Mouse (Mus musculus) E14TG2a.4 (cell line): ENCODE data around the gene Zfpm1.

Source experiments
- H3K27me3 ChIP-seq: 2 replicates; pipeline ENCODE4 v1.6.1; 2014; ENCODE audit warnings: low read length, control low read depth; ENCODE audit not compliant: insufficient read depth
- H3K36me3 ChIP-seq: 2 replicates; pipeline ENCODE4 v1.6.1; 2014; ENCODE audit warnings: low read length, control low read depth; ENCODE audit not compliant: insufficient read depth
- H3K4me1 ChIP-seq: replicated peaks from 2 replicates; pipeline ENCODE4 v1.6.1; 2014; ENCODE audit warnings: low read depth, low read length, control low read depth
- H3K4me3 ChIP-seq: replicated peaks from 2 replicates; pipeline ENCODE4 v1.5.1; 2014; ENCODE audit warnings: mild to moderate bottlenecking, low read length
- H3K9me3 ChIP-seq: 2 replicates; pipeline ENCODE4 v1.6.1; 2014; ENCODE audit warnings: low read length, control low read depth
- CTCF ChIP-seq: conservative IDR thresholded peaks from 2 replicates; pipeline ENCODE4 v1.5.1; 2014; ENCODE audit warnings: low read length
- NANOG ChIP-seq: IDR thresholded peaks from 2 replicates; pipeline ENCODE4 v1.6.1; 2014; ENCODE audit warnings: borderline replicate concordance, low read length, mixed read lengths
- POU5F1 ChIP-seq: IDR thresholded peaks from 2 replicates; pipeline ENCODE4 v1.6.1; 2014; ENCODE audit warnings: low read length, borderline replicate concordance

The Zfpm1 gene

DNA sequence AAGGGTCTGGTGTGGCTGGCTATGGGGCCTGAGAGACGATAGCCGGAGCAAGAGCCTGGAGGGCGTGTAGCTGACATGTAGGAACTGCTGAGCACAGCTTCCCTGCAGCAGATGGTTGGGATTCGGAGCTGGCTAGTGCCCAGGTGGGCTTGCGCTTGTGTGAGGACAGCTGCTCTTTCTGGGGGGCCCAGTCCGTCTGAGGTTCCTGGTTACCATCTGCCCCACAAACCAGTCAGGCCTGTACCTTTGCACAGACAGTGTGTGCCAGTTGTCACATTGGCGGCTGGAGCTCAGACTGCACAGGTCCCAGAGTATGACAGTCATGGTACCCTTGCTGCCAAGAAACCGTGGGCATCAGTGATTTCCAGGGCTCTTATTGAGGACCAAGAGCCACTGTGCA is 25.9 kb downstream of the Zfpm1 start:
- TF ChIP-seq POU5F1 = no peak
- no peak for TF ChIP-seq NANOG
- TF ChIP-seq CTCF = no peak
- Histone ChIP-seq H3K4me3 (no peak overlapping the region), H3K9me3 (no peaks in the 10 kb centered on the region), H3K4me1 (peaks cover 41% of the 10 kb centered on the region), H3K27me3 (no peaks in the 10 kb centered on the region), H3K36me3 (peaks cover 5% of the 10 kb centered on the region; the same call in 1 of the 2 replicates)

DNA sequence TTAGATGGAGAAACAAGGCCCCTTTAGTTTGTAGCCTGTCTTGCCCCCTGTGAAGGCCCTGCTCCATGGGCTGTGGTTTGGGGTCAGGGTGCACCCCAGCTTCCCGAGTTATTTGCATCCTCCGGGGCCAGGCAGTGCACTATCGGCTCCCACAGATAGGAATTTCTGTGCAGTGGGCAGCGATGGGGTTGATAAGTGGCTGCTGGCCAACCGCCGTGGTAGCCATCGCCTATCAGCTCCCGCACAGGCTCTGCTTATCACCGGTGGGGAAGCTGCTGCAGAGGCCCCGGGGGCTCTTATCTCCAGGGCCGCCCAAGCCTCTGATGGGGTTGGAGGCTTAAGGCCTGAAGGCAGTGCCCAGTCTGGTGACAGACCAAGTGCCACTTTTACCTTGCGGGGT is 27.3 kb downstream of the Zfpm1 start:
- Histone ChIP-seq H3K36me3 (peaks cover 5% of the 10 kb centered on the region; the same call in 1 of the 2 replicates), H3K9me3 (no peaks in the 10 kb centered on the region), H3K27me3 (no peaks in the 10 kb centered on the region), H3K4me3 (no peak overlapping the region), H3K4me1 (peaks cover 45% of the 10 kb centered on the region)
- TF ChIP-seq CTCF = no peak

DNA sequence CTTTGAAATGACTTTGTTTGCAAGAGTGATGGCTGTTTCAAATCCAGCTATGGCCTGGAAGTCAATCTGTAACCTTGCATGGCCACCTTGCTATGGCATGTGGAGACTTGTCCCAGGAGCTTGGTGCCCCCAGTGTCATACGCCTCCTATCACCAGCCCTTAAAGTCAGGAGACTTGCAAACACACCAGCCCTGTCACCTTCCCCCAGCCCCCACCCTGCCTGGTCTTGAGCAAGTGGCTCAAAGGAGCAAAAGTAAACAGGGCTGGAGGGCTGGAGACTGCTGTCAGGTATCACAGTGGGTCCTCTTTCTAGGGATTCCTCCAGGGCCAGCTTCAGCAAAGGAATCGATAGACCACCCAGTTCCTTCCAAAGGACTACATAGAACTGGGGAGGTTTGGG is 29.2 kb downstream of the Zfpm1 start:
- no peaks in the 10 kb centered on the region for H3K9me3 ChIP-seq
- no peaks in the 10 kb centered on the region for H3K27me3 ChIP-seq
- TF ChIP-seq POU5F1 = no peak
- no peak for TF ChIP-seq NANOG
- TF ChIP-seq CTCF = no peak
- peaks cover 5% of the 10 kb centered on the region; the same call in 1 of the 2 replicates for H3K36me3 ChIP-seq
- peaks cover 57% of the 10 kb centered on the region for H3K4me1 ChIP-seq
- H3K4me3 ChIP-seq = no peak overlapping the region

DNA sequence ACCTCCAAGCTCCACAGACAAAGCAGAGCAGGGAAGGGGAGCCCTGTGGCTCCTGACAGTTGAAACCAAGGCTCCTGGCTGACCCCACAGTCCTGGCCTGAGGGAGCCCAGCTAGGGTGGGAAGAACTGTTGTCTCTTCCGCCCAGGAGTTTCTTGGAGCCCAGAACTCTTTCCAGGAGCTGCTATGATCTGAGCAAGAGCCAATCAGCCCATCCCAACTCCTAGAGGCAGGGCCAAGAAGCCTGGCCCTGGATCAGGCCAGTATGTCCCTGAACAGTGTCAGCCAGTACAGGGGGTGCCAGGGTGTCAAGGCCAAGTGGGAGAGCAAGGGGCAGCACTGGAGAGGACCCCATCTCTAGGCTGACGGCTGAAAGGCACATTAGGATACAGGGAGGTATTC is 30.6 kb downstream of the Zfpm1 start:
- TF ChIP-seq POU5F1 = no peak
- TF ChIP-seq CTCF = no peak
- TF ChIP-seq NANOG = no peak
- no peaks in the 10 kb centered on the region for H3K9me3 ChIP-seq

DNA sequence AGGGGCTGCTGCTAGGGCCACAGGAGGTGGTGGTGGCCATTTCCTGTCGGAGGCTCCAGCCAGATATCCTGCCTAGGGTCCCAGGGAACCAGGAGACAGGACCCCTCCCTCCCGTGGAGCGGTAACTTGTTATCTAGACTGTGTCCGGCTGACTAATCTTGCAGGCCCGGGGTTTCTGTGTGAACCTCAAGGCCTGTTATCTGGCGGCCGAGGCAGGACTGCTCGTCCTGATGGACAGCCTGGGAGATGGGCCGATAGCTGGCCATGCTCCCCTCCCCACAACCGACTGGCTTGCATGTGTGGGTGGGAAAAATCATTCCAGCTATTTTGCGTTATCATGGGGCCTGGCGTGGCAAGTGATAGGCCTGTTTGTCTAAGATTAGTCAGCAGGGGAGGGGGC is 31.4 kb downstream of the Zfpm1 start:
- Histone ChIP-seq H3K36me3 (no peaks in the 10 kb centered on the region), H3K27me3 (no peaks in the 10 kb centered on the region; the same call in 1 of the 2 replicates), H3K4me1 (peaks cover 61% of the 10 kb centered on the region), H3K9me3 (no peaks in the 10 kb centered on the region), H3K4me3 (no peak overlapping the region)
- TF ChIP-seq NANOG (no peak), CTCF (no peak), POU5F1 (no peak)

More for the DNA sequence above, 30.6 kb downstream of the Zfpm1 start:
- Histone ChIP-seq H3K27me3 (no peaks in the 10 kb centered on the region; the same call in 1 of the 2 replicates), H3K4me3 (no peak overlapping the region), H3K36me3 (peaks cover 5% of the 10 kb centered on the region; the same call in 1 of the 2 replicates), H3K4me1 (peaks cover 58% of the 10 kb centered on the region)

DNA sequence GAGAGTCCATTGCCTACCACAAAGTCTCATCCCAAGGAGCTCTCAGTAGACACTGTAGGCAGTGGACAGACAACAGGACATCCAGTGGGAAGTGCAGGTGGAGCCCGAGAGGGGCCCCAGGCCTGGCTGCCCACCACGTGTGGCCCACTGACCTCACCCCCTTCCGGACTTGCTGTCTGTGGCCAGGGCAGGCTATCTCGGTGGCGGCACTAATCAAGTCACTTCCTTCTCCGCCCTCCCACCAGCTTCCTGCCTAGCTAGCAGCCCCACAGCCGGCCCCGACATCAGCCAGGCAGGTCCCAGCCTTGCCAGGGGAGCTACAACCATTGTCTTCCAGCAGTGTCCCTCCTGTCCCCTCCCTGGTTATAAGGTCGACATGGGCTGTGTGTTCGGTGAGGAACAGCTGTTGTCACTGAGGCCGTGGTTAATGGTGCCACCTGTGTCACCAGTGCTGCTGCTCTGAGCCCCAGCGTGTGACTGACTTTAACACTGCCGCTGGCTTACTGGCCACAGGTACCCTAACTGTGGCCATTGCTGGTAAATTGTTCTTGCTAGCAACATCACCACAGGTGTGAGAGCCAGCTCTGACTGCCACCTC is 33.1 kb downstream of the Zfpm1 start:
- Histone ChIP-seq H3K4me3 (no peak overlapping the region), H3K4me1 (peaks cover 77% of the 10 kb centered on the region)
- TF ChIP-seq NANOG (no peak), POU5F1 (no peak), CTCF (no peak)

DNA sequence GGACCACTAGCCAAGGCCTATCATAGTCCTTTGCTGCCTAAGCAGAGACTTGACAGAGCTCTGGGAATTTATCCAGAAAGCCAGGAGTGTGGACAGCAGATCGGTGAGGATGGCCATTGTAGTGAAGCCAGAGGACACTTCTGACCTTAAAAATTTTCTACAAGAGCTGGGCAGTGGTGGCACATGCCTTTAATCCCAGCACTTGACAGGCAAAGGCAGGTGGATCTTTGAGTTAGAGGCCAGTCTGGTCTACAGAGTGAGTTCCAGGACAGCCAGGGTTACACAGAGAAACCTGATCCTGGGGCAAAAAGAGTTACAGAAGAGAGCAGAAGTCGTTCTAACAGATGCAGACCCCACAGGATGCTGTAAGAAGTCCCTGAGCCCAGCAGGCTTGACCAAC is 34.5 kb downstream of the Zfpm1 start:
- no peaks in the 10 kb centered on the region for H3K9me3 ChIP-seq
- H3K36me3 ChIP-seq = no peaks in the 10 kb centered on the region
- no peak for TF ChIP-seq POU5F1
- peaks cover 91% of the 10 kb centered on the region for H3K4me1 ChIP-seq
- no peaks in the 10 kb centered on the region; the same call in 1 of the 2 replicates for H3K27me3 ChIP-seq
- H3K4me3 ChIP-seq = no peak overlapping the region

More for the DNA sequence above, 33.1 kb downstream of the Zfpm1 start:
- Histone ChIP-seq H3K9me3 (no peaks in the 10 kb centered on the region), H3K27me3 (no peaks in the 10 kb centered on the region; the same call in 1 of the 2 replicates), H3K36me3 (no peaks in the 10 kb centered on the region)

DNA sequence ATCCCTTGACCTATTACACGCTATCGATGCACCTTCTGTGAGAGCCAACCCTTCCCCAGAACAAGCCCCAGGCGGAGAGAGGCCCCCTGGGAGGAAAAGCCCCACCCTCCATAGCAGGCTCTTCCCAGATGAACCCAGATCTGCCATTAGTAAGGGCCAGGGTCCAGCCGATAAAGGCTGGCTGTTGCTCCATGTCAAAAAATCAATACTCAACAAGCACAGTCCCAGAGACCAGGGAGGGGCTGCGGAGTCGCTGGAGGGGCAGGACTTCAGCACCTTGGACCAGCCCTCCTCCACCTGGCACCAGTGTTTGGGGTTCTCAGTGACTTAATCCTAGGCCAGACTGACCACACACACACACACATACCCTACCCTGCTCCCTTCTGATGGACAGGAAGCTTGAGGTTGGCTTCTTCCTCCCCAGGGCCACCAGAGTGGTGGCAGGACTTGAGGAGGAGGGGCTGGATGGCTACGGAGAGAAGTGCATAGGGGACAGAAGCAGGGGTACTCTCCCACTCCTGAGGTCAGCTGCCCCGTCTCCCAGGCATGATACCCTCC is 36.1 kb downstream of the Zfpm1 start:
- peaks cover 95% of the 10 kb centered on the region for H3K4me1 ChIP-seq
- H3K27me3 ChIP-seq = no peaks in the 10 kb centered on the region; the same call in 1 of the 2 replicates
- TF ChIP-seq NANOG (no peak), CTCF (no peak), POU5F1 (no peak)
- peak overlapping the region; percentile 23; the same call in 1 of the 2 replicates for H3K4me3 ChIP-seq
- no peaks in the 10 kb centered on the region for H3K36me3 ChIP-seq
- H3K9me3 ChIP-seq = no peaks in the 10 kb centered on the region
